Mouse (Mus musculus) hindbrain, postnatal 0 days (tissue): ENCODE measurements at regions not wholly inside any gene's neighbourhood (a gene's known extent, or its start where the extent isn't known, plus 50 kb on each side); places are given as distances from the start of the nearest gene placed in this dataset.
"Not testable (repeated sequence)": the region's sequence is repeated elsewhere in the genome, so short reads cannot be mapped to it uniquely, and the experiment has no call there.

Experiments
- ATAC-seq: fragments of 200-750 bp; cut with Nextera tagmentation; 2 replicates; pipeline ENCODE4 v1.8.0; 2017; ENCODE audit warnings: mild to moderate bottlenecking, moderate TSS enrichment, moderate library complexity
- DNase-seq: peaks from one replicate; pipeline ENCODE4 v3.0.0-alpha.2; 2015; ENCODE audit warnings: low spot score
- H3K27ac ChIP-seq: fragments of 300-500 bp; sonication (generic); 2 replicates; pipeline ENCODE4 v1.5.1; 2014; ENCODE audit warnings: mild to moderate bottlenecking
- H3K27me3 ChIP-seq: fragments of 300-500 bp; sonication (generic); 2 replicates; pipeline ENCODE4 v1.6.1; 2014; ENCODE audit warnings: low read length, mixed read lengths; ENCODE audit not compliant: insufficient read depth
- H3K36me3 ChIP-seq: fragments of 300-500 bp; sonication (generic); 2 replicates; pipeline ENCODE4 v1.6.1; 2014; ENCODE audit warnings: low read length, mixed read lengths; ENCODE audit not compliant: insufficient read depth
- H3K4me1 ChIP-seq: fragments of 300-500 bp; sonication (generic); 2 replicates; pipeline ENCODE4 v1.6.1; 2014; ENCODE audit warnings: antibody characterized with exemption, low read length, mixed read lengths; ENCODE audit not compliant: insufficient read depth
- H3K4me2 ChIP-seq: fragments of 300-500 bp; sonication (generic); 2 replicates; pipeline ENCODE4 v1.6.1; 2014; ENCODE audit warnings: low read depth, mild to moderate bottlenecking, low read length, moderate library complexity, mixed read lengths
- H3K4me3 ChIP-seq: fragments of 300-500 bp; sonication (generic); 2 replicates; pipeline ENCODE4 v1.5.1; 2014; ENCODE audit warnings: low read length
- H3K9ac ChIP-seq: fragments of 300-500 bp; sonication (generic); replicated peaks from 2 replicates; pipeline ENCODE4 v1.6.1; 2014; ENCODE audit warnings: mild to moderate bottlenecking, low read length, moderate library complexity, mixed read lengths
- H3K9me3 ChIP-seq: fragments of 300-500 bp; sonication (generic); 2 replicates; pipeline ENCODE4 v1.6.1; 2016; ENCODE audit warnings: low read length, mixed read lengths
- CTCF ChIP-seq: IDR thresholded peaks from 2 replicates; pipeline ENCODE4 v1.5.1; 2016; ENCODE audit warnings: antibody characterized with exemption, control low read depth, low read depth
- WGBS: fragments of 180-500 bp; shearing (Covaris S2); extraction: QIAGEN DNeasy Blood & Tissue Kit; methylation state at CpG from one replicate; pipeline ENCODE4 v1.1.7; 2014; 5-methylcytosine and 5-hydroxymethylcytosine counted together

DNA sequence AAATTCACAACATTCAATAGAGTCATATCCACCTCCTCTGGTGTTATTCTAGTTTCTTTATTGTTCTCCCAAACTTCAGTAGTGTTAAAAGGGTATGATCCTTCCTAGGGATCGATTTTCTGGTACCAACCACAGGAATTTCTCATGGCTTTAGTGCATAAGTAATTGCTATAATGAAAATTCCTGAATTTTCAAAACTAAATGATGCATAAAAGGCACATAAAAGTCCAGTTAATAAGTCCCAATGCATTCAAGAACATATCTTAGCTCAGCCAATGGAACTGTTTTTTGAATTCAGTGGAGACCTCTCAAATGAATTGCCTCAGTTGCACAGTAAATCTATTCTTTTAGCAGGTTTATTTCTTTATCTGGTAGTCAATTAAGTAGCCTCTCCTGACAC lies 913.7 kb upstream of the Gm8797 start:
- no peaks in the 10 kb centered on the region for H3K9me3 ChIP-seq
- H3K36me3 ChIP-seq, result no peaks in the 10 kb centered on the region
- ATAC-seq (no peak), DNase-seq (no peak)
- no peak overlapping the region for H3K27ac ChIP-seq
- H3K27me3 ChIP-seq, result no peaks in the 10 kb centered on the region
- 53% methylated on average over 1 of the region's 1 CpGs for WGBS
- no peak overlapping the region for H3K4me2 ChIP-seq
- H3K9ac ChIP-seq, result no peak overlapping the region
- H3K4me3 ChIP-seq, result no peak overlapping the region
- no peak for TF ChIP-seq CTCF
- no peaks in the 10 kb centered on the region for H3K4me1 ChIP-seq

DNA sequence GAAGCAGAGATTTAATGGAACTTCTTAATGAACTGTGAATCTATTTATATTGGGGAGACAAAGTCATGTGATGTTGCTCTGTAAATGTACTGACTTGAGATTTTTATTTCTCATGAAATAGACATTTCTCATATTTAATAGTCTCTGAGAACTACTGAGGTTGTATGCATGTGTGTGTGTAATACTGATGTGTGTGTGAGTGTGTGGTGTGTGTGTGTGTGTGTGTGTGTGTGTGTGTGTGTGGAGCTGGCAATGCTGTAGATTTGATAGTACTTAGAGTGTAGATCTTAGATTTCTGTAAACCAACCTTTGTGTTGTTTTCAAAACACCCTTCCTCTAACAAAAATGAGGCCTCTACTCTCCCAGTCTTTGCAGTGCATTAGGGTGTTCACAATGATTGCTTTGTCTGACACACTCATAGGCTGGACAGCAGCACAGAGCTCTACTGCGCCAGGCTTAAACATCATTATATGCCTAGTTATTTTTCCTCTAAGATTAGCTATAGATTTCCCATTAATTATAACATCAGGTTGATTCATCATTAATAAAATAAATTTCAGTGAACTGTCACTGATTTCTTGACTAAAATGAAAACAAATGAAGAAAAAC lies 895.5 kb upstream of the Gm8797 start:
- Histone ChIP-seq H3K9ac (no peak overlapping the region), H3K27me3 (no peaks in the 10 kb centered on the region), H3K36me3 (no peaks in the 10 kb centered on the region), H3K4me1 (no peaks in the 10 kb centered on the region), H3K27ac (no peak overlapping the region), H3K4me2 (no peak overlapping the region), H3K9me3 (no peaks in the 10 kb centered on the region), H3K4me3 (no peak overlapping the region)
- WGBS, result 74% methylated on average over 1 of the region's 1 CpGs
- TF ChIP-seq CTCF, result no peak
- DNase-seq, result no peak
- ATAC-seq, result no peak

DNA sequence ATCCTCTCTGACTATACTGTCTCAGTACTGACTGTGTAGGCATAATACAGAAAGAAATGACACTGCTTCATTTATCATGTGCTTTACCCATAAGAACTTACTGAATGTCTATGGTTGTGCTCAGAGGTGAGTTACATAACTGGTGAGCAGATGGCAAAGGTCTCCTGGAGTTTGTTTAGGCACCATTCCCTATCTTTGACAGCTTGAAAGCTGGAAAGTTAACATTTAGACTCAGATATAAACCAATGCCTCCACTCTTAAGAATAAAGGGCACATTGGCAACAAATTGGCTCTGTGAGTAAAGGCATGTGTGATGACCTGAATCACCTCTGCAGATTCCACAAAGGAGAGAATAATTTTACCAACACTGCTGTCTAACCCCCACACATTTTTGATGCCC lies 894.0 kb upstream of the Gm8797 start:
- H3K9me3 ChIP-seq, result no peaks in the 10 kb centered on the region
- no peaks in the 10 kb centered on the region for H3K4me1 ChIP-seq
- H3K36me3 ChIP-seq, result no peaks in the 10 kb centered on the region
- TF ChIP-seq CTCF, result no peak
- ATAC-seq (no peak), DNase-seq (no peak)
- no peak overlapping the region for H3K9ac ChIP-seq
- no peak overlapping the region for H3K27ac ChIP-seq
- H3K4me2 ChIP-seq, result no peak overlapping the region
- H3K27me3 ChIP-seq, result no peaks in the 10 kb centered on the region
- no peak overlapping the region for H3K4me3 ChIP-seq

DNA sequence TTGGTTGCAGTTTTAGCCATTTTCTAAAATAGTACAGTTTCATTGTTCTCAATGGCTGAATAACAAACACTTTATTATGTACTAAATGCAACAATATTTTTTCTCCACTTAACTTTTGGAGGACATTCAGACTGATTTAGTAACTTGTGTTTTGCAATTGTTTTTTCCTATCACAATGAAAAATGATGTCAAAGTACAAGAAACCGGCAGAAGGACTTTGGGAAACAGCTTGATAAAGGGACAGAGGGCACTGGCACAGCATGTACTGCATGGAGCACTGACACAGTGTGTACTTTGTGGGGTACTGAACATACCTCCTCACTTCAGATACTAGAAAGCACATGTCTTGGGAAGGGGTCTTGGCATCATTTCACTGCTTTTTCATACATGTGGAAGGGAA lies 884.4 kb upstream of the Gm8797 start:
- DNase-seq (no peak), ATAC-seq (no peak)
- H3K9ac ChIP-seq, result no peak overlapping the region
- H3K4me1 ChIP-seq, result no peaks in the 10 kb centered on the region
- H3K27me3 ChIP-seq, result no peaks in the 10 kb centered on the region
- H3K9me3 ChIP-seq, result no peaks in the 10 kb centered on the region
- H3K36me3 ChIP-seq, result no peaks in the 10 kb centered on the region
- WGBS, result 73% methylated on average over 1 of the region's 1 CpGs
- H3K27ac ChIP-seq, result no peak overlapping the region
- no peak overlapping the region for H3K4me2 ChIP-seq
- TF ChIP-seq CTCF, result no peak
- no peak overlapping the region for H3K4me3 ChIP-seq

DNA sequence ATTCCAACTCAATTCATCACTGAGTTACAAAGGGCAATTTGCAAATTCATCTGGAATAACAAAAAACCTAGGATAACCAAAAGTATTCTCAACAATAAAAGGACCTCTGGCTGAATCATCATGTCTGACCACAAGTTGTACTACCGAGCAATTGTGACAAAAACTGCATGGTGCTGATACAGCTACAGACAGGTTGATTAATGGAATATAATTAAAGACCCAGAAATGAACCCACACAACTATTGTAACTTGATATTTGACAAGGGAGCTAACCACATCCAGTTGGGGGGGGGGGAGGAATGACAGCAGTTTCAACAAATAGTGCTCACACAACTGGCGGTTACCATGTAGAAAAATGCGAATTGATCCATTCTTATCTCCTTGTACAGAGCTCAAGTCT lies 864.7 kb upstream of the Gm8797 start:
- ATAC-seq (no peak), DNase-seq (no peak)
- H3K4me3 ChIP-seq, result no peak overlapping the region
- no peaks in the 10 kb centered on the region for H3K36me3 ChIP-seq
- no peak overlapping the region for H3K27ac ChIP-seq
- no peak for TF ChIP-seq CTCF
- no peak overlapping the region for H3K9ac ChIP-seq
- H3K9me3 ChIP-seq, result no peaks in the 10 kb centered on the region
- 90% methylated on average over 3 of the region's 3 CpGs for WGBS
- H3K4me1 ChIP-seq, result no peaks in the 10 kb centered on the region
- H3K27me3 ChIP-seq, result no peaks in the 10 kb centered on the region
- no peak overlapping the region for H3K4me2 ChIP-seq

DNA sequence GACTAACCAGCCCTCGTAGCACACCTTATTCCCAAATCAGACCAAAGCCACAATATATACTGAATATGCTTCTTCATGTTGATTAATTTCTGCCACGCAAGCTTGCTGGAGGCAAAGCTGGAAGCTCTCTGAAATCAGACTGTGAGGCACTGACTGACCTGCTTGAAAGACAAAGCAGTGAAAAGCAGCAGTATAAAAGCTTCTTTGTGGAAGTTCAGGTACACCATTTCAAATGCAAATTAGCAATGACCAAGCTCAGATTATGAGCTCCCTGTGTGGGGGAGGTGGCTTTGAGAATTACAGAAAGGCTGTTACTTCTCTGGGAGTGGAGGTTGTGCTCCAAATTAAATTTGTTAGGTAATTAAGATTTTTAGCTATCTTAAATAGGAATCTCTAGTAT lies 857.5 kb upstream of the Gm8797 start:
- Histone ChIP-seq H3K9ac (no peak overlapping the region), H3K4me2 (no peak overlapping the region), H3K27ac (no peak overlapping the region), H3K9me3 (no peaks in the 10 kb centered on the region), H3K4me3 (no peak overlapping the region), H3K27me3 (no peaks in the 10 kb centered on the region), H3K4me1 (no peaks in the 10 kb centered on the region), H3K36me3 (no peaks in the 10 kb centered on the region)
- ATAC-seq (no peak), DNase-seq (no peak)
- TF ChIP-seq CTCF, result no peak
- 88% methylated on average over 2 of the region's 2 CpGs for WGBS

DNA sequence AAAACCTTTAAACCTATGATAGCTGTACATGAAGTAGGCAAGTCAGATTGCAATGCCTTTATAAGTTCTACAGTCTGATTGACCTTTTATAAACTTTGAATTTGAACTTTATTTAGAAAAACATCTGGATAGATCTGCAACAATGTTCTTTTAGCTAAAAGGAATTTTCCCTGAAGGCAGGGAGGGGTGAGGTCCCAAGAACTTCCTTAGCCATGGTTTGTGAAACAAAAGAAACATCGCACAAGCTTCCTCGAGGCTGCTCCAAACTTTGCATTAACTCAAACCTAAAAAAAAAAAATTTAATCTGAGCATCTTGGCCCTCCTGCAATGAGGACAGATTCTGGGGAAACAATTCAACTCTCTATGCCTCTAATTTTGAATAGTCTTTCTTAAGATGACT lies 854.8 kb upstream of the Gm8797 start:
- no peaks in the 10 kb centered on the region for H3K27me3 ChIP-seq
- TF ChIP-seq CTCF, result no peak
- no peaks in the 10 kb centered on the region for H3K9me3 ChIP-seq
- no peaks in the 10 kb centered on the region for H3K36me3 ChIP-seq
- 64% methylated on average over 2 of the region's 2 CpGs for WGBS
- H3K4me1 ChIP-seq, result no peaks in the 10 kb centered on the region
- ATAC-seq (no peak), DNase-seq (no peak)
- no peak overlapping the region for H3K9ac ChIP-seq
- no peak overlapping the region for H3K27ac ChIP-seq
- H3K4me3 ChIP-seq, result no peak overlapping the region
- H3K4me2 ChIP-seq, result no peak overlapping the region

DNA sequence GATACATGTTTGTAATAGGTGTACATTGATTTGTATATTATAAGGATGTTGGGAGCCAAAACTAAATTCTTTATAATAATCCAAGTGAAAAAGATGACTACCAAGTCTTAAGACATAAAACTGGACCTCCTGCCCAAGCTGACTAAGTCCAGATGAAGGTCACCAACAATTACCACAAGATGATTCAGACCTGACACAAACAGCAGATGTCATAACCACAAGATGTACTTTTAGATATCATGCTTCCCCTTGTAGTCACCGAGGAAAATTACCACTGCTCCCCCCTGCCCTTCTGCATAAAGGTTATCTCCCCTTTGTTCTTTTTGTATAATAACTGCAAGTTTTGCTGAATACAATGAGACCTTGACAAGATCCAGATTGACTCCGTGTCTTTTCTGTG lies 843.0 kb upstream of the Gm8797 start:
- 78% methylated on average over 2 of the region's 2 CpGs for WGBS
- H3K9ac ChIP-seq, DNase-seq, H3K4me3 ChIP-seq, H3K27me3 ChIP-seq, H3K36me3 ChIP-seq, H3K27ac ChIP-seq, ATAC-seq, H3K9me3 ChIP-seq, H3K4me1 ChIP-seq, H3K4me2 ChIP-seq: not testable (repeated sequence)

DNA sequence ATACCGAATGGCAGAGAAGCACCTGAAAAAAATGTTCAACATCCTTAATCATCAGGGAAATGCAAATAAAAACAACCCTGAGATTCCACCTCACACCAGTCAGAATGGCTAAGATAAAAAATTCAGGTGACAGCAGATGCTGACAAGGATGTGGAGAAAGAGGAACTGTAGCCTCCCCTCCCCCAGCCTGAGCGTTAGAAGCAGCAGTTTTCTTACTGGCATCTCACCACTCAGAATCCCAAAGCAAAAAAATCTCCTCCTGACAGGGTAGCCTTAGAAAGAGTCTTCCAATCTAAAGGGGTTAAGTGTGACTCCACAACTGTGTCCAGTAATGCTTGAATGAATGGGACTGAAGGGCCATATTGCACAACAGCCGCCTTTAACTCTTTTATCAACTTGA lies 819.9 kb upstream of the Gm8797 start:
- not testable (repeated sequence) for H3K4me1 ChIP-seq, DNase-seq, H3K4me2 ChIP-seq, H3K27ac ChIP-seq, ATAC-seq, H3K9me3 ChIP-seq, H3K27me3 ChIP-seq, H3K9ac ChIP-seq, H3K36me3 ChIP-seq, H3K4me3 ChIP-seq
- 95% methylated on average over 3 of the region's 3 CpGs for WGBS
